Mouse (Mus musculus) monocyte, adult 2 months (primary cell): ENCODE measurements around the gene Kcna6.

ENCODE experiments used
- DNase-seq, 2 experiments: peaks; one replicate each; pipeline ENCODE4 v3.0.0; 2022; ENCODE audit warnings: low spot score in 2 of 2, low read depth in 1 of 2

Kcna6 gene

DNA sequence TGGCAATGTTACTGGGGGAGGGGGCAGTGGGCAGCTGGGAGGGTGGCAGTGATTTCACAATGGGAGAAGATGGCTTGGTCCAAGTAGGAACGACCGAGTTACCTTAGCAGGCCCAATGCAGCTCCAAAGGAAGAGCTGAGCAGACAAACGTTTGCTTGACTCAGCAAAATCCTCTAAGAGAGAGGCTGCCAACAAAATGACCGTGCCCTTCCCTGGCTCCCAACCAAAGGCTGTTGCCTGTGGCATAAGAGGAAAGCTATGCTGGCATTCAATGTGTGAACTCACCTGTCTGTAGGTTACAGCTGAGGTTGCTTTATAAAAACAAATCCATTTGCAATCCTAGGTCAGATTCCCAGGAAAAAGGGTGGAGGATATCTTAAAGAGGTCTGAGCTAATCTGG, 3.5 kb downstream of the Kcna6 start:
- no peak for DNase-seq

DNA sequence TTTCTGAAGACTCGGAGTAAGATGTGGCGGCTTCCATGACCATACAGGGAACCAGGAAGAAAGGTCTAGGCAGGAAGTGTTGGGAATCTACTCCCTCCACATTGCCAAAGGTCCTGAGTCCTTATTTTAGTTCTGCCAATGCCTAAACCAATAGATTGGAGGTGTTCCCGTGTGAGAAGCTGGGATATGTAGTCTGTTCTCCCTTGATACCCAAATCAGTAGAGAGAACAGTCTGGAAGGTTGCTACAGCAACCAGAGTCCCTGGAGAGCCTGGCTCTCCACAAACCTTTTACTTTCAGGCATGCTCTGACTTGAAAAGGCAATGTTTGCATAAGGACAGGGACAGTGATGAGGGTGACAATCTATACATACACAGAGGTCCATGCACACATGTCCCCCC, 4.7 kb downstream of the Kcna6 start:
- no peak for DNase-seq

DNA sequence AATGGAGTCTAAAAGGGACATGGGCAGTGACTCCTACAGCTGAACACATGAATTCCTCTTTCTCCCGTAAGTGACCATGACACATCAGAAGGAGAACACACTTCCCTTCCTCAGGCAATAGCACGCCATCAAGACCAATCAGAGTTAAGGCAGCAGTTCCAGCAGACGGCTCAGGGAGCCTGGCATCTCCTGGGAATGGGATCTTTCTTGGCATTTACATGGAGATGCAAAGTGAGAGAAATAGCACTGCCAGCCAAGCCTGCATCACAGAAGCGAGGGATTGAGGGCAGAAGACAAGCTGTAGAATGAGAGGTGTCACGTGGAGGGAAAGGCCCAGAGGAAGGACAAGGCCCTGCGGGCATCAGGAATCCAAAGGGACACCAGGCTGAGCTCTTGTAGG, 7.8 kb downstream of the Kcna6 start:
- no peak for DNase-seq

DNA sequence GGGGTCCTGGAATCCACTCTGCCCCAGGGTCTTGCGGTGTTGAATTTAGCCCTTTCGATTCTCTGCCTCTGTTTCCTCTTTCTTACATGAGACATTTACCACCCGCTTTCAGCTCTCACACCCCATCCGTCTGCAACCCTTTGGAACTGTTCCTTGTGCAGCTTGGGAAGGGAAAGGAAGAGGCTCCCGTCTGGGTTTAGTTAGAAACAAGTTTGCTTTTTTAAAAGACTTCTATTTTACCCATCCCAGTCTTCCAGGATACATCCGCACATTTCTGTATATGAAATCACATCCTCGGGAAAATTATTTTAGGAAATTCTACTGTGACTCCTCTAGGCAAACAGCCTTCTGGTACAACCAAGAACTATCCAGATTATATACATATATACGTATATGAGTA, 11.7 kb downstream of the Kcna6 start:
- DNase-seq: no peak

DNA sequence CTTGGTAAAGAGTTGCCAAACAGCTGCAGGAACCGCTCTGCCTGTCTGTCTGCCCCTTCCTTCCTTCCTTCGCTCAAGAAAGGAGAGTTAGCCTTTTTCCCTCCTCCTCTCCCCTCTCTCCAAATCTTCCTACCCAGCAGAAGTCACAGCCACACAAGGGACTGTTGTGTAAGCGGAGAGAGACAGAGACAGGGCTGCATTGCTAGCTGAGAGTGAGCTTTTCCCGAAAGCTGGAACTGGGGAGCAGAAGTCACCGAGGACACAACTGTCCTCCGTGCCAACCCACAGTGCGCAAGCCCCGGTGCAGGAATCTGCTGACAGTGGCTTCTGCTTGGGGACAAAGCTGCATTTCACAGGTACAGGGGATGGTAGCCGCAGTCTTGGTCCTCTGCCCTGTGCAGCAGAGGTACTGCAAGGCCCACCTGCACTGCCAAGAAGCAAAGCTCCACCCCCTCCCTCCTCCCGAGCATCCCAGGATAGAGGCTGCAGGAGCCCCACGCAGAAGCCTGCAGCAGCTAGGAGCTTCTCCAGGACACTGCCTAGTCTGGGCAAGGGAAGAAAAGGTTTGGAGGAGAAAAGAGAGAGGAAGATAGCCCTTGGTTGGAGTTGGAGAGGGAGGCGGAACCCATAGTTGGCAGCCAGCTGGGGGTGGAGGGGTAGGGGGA, 21.9 kb downstream of the Kcna6 start:
- DNase-seq: no peak

DNA sequence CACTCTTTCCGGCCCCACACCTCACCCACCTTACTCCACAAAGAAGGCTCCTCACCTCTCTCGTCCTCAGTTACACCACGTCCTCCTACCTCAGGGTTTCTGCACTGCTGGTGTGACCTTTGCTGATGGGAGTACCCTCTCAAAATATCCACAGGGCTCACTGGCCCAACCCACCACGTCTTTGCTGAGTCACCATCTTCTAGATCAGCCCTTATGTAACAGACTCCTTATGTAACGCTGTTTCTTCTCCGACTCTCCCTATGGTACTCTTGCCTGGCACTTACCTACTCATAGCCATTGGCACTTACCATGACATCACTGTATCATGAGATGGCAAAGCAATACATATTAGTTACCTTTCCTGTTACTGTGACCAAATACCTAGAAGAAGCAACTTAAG, 27.9 kb downstream of the Kcna6 start:
- no peak for DNase-seq

DNA sequence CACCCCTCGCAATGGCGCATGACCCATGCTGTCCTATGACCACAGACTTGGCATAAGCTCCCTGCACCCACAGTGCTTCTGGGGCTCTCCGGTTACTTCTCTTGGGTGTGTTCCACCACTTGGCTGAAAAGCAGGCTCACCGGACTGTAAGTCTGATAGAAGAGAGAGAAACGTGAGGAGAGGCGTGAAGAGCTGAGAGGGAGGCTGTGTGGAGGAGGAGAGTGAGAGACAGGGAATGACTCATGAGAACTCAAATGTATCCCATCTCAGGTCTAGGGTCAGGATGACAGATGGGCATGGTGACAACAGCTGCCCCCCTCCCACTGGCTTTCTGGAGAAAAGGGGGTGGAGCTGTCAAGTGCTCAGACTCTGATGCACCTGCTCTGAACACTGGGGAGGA, 34.5 kb downstream of the Kcna6 start:
- no peak for DNase-seq

DNA sequence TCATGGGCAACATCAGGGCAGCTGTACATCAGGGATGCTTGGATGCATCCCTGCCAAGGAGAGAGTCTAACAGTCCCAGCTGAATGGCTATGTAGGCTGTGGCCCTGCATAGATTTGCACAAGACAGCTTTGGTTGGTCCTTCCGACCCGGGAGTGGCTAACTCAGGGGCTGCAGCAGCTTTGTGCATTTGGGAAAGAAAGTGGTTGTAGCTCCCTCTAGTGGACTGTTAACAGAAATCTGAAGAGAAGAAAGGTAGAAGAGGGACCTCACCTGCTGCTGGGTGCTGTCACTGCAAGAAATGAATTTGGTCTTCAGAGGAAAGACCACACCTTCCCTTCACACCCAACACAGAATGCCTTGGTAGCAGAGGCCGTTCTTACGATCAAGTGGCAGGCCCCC, 36.0 kb downstream of the Kcna6 start:
- no peak for DNase-seq

DNA sequence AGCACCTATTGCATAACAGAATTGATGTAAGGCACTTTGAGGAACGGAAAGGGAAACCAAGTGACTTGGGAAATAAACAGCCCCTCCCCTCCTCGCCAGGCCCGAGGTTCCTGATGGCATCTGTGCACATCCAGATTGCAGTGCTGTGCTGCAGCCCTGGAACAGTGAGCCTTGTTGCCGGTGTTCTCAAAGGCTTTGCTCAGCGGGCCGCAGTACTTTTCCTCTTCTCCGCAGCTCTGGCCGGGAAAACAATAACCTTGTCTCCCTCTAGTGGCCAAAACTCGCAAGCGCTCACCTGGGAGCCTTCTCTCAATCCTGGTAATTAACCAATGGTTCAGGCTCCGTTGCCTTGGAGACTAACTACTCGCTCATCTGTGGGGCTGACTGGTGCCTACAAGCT, 38.4 kb downstream of the Kcna6 start:
- peak; percentile 23 to 28 for DNase-seq

DNA sequence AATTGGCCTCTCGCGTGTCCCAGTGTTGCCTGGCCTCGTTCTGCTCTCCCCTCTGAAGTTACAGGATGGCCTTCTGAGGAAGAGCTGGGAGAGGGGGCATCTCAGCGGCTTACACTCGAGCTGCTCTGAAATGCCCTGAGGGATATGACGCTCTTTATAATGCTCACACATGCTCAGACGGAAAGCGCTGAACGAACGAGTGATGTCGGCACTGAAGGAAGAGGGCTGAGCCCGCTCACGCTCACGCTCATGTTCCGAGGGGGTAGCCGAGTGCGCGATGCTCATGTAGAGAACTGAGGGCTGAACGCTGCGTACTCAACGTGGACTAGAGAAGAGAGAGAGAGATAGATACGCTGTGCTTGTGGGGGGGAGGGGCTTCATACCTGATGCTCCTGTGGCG, 39.3 kb downstream of the Kcna6 start:
- DNase-seq: no peak

DNA sequence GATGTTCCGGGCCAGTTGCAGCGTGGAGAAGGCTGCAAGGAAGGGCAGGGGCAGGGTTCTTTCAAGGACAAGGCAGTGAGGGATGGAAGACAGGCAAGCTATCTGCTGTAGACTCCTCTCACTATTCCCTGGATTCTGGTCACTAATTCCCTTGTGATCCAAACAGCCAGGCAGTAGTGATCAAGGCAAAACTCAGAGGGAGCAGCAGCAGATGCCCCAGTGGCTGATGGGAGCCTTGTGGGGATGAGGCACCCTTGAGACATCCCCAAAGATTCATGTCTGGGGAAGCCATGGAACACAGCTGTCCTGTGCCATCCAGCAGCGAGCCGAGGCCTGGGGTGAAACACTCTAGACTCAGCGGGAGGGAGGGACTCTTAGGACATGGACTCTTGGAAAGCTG, 40.5 kb downstream of the Kcna6 start:
- DNase-seq: no peak

DNA sequence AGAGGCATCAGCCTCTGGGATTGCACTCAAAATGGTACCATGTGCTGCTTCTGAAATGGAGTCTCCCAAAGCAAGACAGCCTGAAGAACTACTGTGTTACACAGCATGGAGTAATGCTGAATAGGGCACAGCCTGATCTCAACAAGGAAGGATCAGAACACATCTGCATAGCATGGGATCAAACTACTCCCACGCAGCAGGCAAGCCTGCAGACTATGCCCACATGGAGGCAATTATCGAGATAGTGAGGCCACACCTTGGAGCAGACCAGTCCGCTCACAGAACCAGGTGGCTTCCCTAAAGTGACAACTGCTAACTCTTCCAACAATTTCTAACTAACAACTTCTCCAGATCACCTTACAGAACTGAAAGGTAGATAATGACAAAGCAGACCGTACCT, 53.4 kb downstream of the Kcna6 start:
- no peak for DNase-seq

DNA sequence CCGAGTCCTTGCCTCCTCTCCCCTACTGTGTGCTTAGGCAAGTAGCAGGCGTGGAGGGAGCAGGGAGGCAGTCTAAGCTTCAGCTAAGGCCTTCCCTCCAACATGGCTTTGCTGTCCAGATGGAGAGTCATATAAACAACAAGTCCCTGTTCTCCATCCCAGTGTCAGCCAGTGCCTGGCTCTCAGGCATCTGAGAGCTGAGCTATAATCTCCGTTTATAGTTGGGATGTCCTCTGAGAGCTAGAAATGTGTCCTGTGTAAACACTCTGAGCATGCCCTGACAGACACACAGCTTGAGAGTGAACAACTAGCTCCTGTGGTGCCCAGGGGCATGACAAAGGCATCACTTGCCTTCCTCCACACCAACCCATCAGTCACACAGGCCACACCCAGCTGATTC, 55.3 kb downstream of the Kcna6 start:
- DNase-seq: no peak

DNA sequence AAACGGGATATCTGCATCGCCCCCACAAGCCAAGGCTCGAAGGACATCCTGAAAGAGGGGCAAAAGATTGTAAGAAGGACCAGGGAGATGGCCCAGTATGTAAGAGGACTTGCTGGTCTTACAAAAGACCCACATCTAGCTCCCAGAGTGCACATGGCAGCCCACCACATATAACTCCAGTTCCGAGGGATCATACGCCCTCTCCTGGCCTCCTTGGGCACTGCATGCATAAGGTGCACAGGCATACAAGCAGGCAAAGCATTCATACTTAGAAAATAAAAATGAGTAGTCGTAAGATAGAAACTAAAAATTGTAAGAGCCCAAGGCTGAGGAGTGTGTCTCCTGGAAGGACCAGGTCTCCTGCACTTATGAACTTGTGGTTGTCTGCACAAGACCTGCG, 61.5 kb downstream of the Kcna6 start:
- DNase-seq: no peak

DNA sequence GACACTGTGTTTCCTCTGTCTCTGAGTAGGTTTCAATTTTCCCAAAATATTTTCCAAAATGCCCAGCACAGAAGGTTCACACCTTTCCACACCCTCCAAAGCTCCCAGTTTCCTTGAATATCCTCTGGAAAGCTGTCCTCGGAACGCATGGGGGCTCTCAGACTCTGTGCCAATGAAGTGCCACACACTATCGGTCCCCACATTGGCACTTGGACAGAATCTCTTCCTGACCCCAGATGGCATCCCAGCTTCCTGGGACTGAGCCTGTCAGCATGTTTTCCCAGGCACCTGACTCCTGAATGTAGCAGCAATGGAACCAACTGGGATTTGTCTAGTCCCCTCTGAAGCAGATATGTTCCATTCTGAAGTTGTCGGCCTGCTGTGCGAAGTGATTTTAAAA, 73.5 kb downstream of the Kcna6 start:
- no peak for DNase-seq

DNA sequence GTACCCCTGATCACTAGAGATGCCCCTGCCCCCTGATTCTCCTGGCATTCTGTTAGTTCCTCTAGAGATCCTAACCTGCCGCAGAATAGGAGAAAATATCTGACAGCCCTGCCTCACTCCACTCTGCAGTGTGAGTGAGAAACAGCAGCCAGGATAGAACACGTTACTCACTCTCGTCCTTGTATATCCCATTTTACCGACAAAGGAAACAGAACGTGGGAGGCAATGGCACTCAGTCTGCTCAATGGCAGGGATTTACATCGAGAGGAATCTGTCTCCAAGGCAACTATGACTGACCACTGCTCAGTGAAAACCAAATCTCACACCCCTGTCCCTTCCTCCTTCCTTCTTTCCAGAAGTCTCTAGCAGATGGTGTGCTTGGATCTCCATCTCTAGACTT, 74.4 kb downstream of the Kcna6 start:
- DNase-seq: no peak

DNA sequence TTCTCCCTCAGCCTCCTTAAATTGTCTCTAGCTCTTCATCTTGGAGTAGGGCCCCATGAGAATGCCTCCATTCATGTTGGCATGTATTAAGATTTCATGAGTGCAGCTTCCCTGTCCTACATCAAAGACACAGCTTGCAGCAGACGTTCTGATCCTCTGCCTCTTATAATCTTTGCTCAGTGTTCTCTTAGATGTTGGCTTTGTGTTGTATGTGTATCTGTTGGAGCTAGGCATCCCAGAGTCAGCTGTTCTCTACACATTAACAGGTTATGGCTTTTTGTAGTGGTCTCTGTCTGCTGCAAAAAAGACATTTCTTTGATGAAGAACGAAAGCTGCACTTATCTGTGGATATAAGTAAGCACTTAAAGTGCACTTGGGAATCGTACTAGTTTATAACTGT, 75.9 kb downstream of the Kcna6 start:
- no peak for DNase-seq
